Mouse (Mus musculus) thymus, adult 18-20 months (tissue): ENCODE data around the gene Rgs10.

Source experiments
- DNase-seq, 2 experiments: peaks; one replicate each; pipeline ENCODE4 v3.0.0; 2022; ENCODE audit warnings: mixed read lengths in 2 of 2

The Rgs10 gene

DNA sequence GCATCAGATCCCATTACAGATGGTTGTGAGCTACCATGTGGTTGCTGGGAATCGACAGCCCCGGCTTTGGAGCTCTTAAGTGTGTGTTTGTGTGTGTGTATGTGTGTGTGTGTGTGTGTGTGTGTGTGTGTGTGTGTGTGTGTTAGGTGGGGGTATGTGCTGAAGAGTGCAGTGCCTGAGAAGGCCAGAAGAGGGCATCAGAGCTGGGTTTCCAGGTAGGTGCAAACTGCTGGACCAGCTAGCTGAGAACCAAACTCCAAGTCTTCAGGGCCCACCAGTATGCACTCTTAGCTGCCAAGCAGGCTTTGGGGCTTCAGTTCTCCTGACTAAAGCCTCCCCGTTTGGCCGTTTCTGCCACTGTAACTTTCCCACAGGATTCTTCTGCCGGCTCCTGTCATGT lies 10.3 kb downstream of the Rgs10 start:
- DNase-seq = no peak

DNA sequence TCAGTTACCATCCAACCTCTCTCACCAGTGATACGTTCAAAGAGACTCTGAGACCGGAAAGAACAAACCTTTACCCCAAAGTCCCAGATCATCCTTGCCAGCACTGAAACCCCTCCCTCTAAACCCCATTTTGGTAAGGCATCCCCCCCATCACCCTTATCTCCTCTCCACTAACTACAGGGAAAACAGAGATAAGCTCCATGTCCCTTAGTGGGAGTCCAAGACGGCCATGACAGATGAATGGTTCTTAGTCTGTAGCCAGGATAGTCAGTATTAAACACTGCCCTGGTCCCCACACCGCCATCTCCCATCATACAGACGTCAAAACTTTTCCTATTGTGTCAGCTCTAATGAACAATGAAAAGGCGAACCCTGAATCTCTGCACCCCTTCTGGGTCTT lies 14.6 kb downstream of the Rgs10 start:
- no peak for DNase-seq

DNA sequence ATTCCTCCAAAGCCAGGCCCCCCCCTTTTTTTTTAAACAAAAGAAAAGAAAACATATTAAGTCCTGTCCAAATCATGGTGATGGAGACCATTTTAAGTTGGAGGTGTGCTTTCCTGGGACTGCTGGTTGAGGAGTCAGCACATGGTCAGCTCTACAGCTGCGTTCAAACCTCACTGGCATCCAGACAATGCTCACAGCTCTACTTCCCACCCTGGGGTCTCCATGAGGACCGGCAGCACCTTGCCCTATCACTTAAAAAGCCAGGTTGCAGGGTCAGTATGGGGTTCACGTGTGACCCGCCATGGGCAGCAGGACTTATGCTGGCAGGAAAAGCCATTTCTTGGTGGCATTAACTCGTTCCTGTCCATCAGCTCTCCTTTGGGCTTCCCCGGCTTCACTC lies 15.0 kb downstream of the Rgs10 start:
- DNase-seq = no peak

DNA sequence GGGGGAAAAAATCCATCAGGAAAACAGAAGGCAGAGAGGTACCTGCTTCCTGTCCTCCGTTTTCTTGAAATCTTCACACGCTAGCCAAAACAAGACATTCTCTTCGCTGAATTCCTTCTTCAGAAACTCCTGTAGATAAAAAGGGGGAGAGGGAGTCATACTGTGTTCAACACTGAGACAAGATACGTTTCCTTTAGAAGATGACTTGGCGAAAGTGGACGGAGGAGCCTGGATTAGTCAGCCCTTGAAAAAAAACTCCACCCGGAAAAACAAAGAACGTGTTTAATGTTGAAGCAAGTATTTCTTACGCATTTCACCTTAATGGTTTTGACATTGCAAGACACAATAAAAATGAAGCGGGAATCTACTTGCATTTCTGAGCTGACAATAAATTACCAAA lies 15.4 kb downstream of the Rgs10 start:
- no peak for DNase-seq

DNA sequence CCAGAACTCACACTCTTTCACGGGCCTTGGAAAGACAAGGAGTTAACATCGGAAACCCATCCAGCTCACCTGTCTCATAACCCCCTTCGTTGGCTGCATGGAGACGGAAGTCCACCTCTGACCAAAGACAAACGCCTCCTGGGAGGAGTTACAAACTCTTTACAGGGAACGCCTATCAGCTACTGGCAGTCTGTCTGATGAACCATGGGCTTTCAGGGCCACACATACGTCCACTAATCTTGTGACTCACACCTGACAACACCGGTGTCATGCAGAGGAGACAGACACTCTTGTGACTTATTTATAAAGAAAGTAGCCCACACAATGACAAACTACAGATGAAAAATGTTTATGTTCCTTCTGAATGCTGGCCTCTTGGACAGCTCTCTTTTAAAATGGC lies 16.0 kb downstream of the Rgs10 start:
- DNase-seq = no peak

DNA sequence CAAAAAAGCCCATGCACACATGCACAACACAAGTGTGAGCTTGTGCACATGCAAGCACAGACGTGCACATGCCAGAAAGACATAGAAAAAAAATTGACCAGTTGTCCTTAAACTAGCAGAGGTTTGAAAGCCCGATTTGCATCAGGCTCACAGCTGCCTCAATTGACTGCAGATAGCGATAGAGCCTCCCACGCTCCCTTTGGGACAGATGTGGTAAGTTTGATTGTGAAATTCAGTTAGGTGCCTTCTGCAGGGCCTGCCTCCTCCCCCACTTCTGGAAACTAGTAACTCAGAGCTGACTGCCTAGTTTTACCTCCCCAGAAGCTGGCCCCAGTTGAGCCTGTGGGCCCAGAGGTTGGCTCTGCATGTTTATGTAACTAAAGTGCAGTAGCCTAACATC lies 19.9 kb downstream of the Rgs10 start:
- peak in 1 of 2 experiments; percentile 62 for DNase-seq

DNA sequence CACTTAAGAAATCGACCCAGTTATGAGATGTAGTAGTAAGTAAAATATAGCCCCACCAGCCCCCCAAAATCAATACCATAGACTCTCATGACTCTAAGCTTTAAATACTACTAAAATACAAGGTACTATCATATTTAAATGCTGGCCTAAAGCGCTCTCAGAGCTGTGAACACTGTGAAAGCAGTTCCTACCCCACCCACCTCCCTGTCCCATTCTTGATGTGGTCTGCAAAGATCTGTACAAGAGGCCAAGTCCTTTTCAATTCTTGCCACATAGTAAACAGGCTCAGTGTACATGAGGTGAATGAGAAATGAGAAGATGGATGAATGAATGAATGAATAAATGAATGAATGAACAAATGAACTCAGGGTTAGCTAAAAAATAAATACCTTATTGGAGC lies 21.5 kb downstream of the Rgs10 start:
- DNase-seq = no peak

DNA sequence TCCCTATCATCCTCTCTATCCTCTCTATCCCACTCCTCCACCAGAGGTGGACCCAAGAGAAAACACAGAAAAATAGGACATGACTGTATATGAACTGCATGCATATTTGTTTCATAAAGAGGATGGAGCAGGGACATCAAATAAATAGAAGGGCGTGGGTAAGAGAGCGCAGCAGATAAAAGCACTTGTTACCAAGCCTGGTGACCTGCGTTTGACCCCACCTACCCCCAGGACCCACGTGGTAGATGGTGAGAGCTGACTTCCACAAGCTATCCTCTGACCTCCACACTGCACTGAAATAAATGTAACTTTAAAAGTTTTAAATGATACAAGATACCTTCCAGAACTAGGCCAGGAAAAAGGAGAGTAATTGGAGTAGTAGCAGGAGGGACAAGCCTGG lies 24.8 kb downstream of the Rgs10 start:
- DNase-seq = no peak

DNA sequence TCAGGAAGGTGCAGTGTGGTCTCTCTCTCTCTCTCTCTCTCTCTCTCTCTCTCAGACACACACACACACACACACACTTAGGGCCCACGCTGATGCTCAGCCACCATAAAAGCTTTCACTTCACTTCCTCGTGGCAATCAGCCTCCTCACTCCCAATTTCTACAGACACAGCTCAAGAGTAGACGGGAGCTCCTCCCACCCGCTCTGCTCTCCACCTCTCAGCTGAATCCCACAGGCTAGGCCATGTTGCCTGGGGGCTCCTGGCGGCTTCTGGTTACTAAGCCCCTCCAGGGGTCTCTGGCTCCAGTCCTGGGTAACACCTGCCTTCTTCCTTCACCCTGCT lies 25.6 kb downstream of the Rgs10 start:
- DNase-seq = peak in 1 of 2 experiments; percentile 63

DNA sequence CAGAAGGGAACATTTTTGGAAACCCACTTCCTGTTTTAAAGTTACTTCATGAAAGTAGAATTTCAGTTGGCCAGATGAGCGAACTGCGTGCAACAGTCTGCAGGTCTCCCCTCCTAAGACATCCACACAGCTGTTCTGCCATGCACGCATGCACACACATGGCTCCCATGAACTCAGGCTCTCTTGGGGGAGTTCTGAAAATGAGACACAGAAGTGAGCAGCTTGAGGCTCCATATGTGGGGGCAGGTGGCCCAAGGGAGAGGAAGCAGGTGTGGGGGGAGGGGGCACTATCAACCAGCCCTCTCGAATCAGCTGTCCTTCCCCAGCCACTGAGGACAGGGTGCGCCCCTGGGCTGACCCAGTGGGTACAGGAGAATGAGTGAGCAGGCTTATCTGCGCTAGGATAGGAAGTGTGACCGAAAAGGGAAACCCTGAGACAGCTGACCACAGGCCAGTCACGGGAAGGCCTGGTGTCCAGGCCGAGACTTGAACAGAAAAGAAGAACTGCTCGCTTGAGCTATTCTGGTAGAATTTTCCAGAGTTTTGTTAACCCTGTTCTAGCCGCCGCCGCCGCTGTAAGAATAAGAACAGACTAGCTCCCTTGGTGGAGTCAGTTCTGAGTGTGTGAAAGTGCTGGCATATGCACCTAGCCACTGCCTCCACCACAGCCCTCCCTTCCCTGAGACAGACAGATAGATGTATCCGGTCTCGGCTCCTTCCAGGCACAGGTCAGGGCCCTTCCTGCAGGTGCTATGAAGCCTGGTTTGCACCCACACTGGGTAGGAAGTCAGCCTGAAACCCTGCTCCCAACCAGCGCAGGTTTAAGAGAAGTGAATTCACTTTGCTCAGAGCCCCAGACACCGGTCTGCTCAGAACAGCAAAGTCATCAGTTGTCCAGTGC lies 26.2 kb downstream of the Rgs10 start:
- DNase-seq = peak; percentile 81 to 90

DNA sequence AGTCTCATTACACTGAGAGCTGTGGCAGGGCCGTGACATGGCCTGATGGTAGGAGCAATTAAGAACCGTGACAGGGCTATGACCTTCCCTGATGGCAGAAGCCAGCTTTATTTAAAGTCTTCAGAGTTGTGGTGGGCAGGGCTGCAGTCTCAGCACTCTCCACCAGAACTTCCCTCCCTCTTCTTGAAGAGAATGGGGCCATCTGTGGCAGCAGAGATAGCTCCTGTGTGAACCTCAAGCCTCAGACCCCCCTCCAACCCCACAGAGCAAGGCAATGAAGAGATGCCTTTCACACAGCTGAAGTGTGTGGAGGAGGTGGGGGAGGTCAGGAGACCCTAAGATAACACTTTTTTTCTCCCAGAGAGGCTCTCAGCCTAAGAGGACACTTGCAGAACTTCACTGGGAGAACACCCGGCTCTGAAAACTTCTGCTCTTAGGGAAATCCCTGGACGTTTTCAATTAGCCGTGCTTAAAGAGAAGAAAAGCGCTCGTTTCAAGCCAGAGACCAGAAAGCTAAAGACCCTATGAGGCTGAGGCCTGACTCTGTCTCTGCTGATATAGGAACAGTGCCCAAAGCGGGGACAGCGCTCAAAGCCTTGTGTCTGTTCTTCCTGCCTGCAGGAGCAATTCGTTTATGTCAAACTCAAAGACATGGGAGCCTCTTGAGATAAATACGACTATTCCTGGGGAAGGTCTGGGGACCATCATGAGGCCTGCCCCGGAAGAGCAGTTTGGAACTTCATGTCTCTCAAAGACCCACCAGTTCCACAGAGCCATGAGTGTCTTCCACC lies 27.1 kb downstream of the Rgs10 start:
- DNase-seq = no peak

DNA sequence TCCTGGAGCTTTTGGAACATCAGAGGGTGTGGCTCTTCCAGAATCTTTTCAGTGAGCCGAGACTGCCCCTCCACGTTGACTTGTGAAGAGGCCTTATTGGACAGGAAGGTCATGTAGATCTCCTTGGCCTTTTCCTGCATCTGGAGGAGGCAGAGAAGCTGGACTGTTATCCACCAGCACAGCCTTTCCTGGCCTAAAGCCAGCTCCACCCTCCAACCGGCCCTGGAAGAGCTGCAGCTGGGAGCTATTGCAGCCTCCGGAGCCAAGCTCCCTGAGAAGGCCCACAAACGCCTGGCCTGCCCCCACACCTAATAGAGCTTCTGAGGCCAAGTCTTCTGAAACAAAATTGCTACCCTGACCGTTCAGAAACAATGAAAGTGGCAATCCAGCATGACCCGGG lies 29.6 kb downstream of the Rgs10 start:
- no peak for DNase-seq

DNA sequence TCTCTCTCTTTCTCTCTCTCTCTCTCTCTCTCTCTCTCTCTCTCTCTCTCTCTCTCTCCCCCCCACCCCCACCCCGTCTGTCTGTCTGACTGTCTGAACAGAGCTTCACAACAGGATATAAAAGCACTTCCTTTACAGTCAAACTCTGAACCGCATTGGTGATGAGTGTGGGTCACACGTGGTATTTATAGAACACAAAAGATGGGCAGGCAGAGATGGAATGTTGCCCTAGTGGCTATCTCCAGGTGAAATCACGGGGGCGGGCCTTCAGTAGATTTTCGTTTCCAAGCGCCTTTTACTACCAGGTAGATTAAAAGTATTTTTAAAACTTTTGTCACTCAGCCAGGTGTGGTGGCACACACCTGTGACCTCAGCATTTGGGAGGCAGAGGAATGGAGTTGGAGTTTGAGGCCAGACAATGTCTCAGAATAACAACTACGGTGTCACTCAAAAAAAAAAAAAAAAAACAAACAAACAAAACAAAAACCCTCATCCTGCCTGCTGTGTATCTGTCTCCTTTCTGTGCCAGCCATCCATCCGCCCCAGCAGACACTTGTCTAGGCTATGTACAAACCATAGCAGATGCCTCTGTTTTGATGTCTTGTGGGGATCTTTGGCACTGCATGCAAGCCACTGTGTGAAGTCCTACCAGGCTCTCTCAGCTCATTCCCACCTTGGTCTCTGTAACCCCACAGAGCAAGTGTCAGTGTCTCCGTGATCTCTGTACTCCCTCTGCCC lies 34.7 kb downstream of the Rgs10 start:
- peak in 1 of 2 experiments; percentile 72 for DNase-seq

DNA sequence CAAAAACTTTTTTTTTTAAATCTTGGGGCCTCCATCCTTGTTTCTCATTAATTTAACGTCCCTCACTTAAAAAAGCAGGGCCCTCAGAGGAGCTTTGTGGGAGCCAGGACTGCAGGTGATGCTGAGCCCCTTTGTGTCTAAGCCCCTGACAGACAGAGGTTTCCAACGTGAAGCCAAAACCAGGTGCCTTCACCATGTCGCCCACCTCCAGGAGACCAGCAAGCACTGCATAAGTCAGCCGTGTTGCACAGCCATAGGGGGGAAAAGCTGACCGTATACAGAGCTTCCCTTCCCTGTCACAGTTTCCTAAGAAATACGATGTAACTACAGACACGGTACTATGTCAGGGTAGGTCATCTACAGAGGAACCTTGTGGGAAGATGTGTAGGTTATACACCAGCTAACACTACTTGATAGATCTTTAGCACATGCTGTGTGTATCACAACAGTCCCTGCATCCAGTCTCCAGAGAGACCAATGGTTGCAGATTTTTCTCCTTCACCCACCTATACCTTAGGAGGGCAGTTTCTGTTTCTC lies 35.3 kb downstream of the Rgs10 start:
- peak in 1 of 2 experiments; percentile 33 for DNase-seq

DNA sequence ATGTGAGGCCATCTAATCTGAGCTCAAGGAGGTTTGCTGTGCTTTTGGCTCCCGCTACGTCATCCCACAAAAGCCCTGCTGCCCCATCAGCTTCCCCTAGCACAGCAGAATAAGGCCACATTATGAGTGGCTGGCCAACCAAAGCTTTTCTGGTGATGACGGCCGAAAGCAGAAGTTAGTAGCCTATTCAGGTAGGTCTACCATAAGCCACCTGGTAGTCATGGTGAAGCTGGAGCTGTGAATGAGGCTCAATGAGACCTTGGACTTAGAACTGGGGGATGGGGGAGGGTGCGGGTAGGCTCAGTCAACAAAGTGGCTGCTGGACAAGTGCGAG lies 36.1 kb downstream of the Rgs10 start:
- no peak for DNase-seq

DNA sequence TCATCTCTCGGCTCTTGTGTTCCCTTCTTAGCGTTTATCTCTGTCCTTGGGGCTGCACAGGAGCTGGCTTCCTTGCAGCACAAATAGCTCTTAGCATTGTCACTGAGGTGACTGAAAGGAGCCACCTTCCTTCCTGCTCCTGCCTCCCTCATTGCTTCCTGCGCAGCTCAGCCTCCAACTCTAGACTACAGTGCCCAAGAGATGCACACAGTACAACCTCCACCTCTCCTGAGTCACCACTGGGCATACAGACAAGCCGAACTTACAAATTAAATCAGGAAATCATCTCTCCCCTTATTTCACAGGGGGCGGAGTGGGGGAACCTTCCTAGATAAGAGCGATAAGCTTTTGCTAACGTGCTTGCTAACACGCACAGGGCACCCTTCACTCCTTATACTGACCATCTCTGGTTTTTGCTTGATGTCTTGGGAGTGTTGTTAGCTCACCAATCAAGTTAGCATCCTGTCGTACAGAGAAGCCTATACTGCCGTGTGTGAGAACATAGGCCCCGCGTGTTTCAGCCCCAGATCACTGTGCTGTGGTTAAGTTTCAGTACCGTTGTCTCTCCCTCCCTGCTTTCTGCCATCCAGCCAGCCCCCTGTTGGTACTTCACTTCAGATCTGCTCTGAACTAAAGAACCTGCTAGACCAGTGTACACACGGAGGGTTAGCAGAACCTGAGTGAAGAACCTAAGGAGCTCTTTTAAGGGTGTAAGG lies 36.6 kb downstream of the Rgs10 start:
- peak in 1 of 2 experiments; percentile 62 for DNase-seq

DNA sequence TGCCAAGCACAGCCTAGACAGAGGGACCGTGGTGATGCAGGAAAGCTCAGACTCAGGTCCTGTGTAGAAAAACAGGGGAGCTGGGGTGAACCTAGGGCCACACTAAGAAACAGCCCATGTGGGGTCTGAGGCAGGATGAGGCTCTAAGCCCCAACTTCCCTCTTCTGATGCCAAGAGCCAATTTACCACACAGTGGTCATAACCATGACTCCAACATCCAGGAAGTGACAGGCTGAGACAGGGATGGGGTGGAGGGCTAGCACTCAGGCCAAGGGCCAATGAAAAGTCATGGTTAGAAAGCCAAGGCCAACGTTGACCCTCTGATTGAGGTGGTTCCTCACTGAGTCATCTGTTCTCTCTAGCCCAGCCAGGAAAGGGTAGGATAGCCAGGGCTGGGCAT lies 37.6 kb downstream of the Rgs10 start:
- DNase-seq = no peak

DNA sequence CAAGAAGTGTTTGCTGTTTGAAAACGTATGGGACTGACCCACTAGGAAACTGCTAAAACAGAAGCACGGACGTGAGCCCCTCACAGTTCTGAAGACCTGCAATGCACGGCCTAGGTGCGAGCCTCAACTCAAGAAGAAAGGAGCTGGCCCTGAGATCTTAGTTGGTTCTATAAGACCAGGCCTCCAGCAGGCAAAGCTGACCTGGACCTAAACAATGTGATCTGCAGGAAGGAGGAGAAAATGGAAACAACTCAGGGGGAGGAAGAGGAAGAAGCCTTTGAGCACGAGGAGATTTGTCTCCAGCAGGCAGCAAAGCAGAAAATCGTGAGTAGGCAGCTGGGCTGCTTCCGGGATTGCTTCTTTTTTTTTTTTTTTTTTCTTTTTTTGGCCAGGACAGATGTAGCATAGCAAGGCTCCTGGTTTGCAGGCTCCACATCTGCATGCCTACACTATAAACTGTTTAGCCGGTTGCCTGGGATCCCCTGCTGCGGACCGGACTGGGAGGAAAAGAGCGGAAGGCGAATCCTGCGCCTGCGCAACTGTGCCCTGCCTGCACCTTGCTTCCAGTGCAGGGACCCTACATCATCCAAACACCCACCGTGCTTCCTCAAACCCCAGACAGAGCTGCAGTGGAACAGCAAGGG lies 39.3 kb downstream of the Rgs10 start:
- no peak for DNase-seq

DNA sequence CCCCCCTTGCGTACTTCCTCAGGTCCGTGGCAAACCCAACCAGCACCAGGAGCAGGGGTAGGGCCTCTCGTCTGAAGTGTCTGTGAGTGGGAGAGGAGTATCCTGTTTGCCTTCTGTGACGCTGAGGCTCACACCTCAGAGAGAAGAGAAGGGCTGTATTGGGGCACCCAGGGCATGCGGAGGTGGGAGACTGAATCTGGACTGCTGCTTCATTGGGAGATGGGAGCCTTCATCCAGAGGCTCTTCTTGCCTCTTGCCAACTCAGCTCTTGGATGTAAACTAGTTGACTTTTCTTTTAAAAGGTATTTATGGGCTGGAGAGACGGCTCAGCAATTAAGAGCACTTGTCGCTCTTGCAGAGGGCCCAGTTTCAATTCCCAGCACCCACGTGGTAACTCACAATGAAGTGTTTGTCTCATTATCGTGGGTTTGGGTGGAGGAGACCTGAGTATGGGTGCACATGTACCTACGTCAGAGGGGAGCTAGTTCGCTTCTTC lies 42.3 kb downstream of the Rgs10 start:
- no peak for DNase-seq

DNA sequence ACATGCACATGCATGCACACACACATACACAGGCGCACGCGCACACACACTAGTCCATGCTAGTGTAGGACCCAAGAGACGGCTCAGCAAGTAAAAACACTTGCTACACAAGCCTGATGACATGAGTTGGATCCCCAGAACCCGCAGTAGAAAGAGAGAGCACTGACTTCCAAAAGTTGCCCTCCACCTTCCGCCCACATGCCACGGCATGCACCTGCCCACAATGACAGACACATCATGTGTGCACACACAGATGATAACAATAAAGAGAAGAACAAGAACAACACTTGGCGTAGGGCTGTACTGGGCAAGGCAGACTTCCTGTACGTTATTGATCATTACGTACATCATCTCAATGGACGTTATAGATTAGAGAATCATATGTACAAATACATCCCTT lies 44.4 kb downstream of the Rgs10 start:
- DNase-seq = no peak

DNA sequence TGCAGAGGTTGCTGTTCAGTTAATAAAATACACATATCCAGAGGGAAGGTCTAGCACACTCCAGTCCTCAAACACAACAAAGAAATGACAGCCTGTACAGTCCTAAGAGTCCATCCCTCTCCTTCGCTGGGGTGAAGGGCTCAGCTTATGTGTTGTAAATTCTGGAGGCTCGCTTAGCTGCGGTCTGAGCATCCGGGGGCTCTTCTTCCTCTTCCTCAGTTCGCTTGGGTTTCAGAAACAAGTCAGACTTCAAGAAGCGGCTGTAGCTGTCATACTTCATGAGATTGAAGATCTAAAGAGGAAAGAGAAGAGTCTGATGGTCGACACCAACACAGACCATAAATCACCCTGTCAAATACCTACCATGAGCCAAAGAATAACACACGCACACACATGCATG lies 44.8 kb downstream of the Rgs10 start:
- DNase-seq = no peak

DNA sequence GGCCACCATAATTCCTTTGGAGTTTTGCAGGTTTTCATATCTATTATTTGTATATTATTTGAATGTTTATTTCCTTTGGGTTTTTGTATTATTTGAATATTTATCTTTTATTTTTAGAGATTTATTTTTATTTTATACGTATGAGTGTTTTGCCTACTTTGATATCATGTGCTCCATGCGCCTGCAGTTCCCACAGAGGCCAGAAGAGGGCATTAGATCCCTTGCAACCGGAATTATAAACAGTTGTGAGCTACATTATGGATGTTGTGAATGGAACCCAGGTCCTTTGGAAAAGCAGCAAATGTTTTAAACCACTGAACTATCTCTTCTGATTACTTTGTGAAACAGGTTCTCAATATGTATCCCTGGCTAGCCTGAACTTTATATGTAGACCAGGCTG lies 46.2 kb downstream of the Rgs10 start:
- no peak for DNase-seq
